Mouse (Mus musculus) ovary, postnatal 14 days (tissue): ENCODE data around the gene Traf1.
A peak's percentile ranks its signal among the peaks of the same experiment; 100 is the strongest.

Experiments
- DNase-seq: peaks from one replicate; pipeline ENCODE4 v3.0.0; 2022; ENCODE audit warnings: low spot score

Traf1 gene

DNA sequence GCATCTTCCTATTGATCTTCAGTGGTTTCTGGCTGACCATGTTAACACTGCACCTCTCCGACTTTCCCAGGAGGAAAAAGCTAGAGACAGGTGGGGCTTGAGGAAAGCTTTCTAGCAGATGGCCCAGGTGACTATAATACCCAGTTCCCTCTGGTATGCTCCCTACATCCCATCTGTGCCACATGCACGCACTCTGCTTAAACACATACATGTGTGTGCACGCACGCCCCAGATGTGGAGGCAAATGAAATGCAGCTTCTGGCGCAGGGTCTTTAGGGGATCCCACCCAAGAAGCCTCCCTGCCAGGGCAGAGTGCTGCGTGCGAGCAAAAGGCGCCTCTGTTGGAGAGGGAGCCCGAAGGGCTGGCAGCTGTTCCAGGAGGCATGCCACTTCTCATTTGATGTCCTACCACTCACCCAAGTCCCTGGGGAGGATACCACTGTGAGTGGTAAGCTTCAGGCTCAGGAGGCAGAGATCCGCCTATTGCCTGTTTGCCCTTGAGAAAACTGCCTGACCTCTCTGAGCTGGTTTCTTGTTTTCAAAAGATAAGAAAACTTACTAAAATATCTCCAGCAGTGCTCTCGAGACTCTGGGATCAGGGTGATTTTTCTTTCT, 20.4 kb downstream of the Traf1 start:
- DNase-seq = no peak

DNA sequence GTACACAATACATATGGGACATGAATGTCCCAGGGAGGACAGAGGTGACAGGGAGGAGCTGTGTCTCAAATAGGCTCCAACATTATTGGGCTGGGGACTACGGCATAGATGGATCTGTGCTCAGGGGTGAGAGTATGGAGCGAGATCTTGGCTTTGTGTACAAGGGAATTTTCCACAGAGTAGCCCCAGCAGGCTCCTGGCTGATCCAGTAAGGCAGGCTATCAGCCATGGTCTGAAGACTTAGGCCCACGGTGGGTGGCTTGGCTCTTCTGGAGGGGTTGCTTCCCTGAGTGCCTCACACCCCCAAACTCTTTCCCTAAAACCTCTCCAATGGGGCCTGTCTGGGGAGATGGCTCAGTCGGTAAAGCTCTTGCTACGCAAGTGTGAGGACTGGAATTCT, 21.3 kb downstream of the Traf1 start:
- no peak for DNase-seq

DNA sequence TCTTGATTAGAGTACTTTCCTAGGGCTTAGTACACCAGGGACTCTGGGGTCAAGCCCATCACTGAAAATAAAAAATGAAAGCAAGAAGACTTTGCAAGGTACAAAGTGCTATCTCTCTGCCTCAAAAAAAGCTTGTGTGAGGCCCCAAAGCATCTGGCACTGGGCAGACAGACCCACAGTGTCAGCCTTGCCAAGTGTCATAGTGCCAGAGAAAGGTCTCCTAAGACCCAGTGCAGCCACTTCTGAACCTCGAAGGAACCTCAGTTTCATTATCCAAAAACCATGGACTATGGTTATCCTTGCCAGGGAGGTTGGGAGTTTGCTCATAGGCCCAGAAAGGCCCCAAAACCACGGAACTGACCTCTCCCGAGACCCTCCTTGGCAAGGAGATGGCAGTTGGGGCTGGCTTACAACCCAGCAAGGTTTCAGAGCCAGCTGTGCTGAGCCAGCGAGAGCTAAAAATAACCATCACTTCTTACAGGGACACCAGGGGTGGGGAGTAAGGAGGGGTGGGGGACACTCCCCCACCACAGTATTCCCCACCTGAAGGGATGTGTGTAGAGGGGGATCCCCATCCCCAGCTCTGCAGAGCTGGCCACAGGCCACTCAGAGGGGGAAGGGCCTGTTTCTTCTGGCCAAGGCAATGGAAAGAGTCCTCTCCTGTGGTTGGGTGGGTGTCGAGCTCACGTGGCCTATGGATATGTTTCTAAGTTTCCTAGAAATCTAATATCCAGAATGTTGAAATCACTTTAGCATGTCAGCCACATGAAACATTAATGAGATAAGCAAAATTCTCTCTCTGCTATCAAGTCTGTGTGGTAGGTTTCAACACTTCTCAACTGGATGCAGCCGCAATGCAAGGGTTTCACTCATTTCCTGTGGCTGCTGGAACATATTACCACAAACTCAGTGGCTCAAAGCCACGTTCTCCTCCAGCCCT, 23.0 kb downstream of the Traf1 start:
- DNase-seq = no peak

DNA sequence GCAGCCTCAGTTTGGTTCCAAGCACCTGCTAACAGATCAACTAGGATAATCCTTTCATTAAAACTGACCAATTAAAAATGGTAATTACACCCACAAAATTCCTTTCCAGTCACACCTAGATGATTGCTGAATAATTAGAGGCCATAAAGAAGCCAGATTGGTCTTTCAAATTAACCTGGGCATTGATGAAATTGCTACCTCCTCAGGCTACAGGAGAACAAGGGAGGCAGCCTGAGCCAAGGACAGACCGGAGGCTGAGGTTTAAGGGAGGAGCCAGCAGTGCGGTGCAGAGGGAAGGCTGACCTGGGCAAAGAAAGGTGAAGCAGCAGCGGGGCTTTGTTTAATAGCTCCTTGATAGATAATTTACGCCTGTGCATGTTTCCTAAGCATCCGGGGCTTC, 24.1 kb downstream of the Traf1 start:
- DNase-seq = no peak

DNA sequence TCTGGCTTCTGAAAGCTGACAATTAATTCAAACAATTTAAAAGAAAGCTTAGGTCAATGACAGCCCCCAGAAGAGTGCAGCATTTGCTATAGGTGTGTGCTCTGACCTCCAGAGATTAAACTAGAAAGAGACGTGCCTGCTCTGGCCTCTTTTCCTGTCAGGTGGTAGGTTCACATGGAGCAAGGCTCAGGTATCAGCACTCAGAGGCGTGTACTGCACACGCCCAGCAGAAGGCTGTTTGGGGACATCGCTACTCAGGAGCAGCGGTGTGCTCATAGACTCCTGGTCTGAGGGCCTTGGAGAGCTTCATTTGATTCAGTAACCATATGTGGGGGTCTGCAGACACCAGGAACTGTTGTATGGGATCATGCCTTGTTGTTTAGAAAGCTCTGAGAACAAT, 34.3 kb downstream of the Traf1 start:
- no peak for DNase-seq

DNA sequence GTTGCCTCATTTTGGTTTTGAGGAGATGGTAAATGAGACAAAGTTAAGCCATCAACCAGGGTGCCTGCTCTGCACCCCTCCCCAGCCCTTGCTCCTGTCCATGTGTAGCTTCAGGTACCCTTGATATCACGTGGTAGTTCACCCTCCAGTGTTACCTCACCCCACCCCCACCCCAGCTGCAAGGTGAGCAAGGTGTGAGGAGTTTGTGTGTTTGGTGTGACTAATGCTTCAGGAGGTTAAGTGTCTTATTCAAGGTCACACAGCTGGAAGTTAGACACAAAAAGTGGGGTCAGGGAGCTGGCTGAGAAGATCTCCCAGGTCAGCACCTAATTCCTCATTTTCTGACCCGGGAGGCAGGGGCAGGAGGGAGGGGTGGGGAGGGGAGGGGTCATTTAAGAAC, 38.8 kb downstream of the Traf1 start:
- no peak for DNase-seq

DNA sequence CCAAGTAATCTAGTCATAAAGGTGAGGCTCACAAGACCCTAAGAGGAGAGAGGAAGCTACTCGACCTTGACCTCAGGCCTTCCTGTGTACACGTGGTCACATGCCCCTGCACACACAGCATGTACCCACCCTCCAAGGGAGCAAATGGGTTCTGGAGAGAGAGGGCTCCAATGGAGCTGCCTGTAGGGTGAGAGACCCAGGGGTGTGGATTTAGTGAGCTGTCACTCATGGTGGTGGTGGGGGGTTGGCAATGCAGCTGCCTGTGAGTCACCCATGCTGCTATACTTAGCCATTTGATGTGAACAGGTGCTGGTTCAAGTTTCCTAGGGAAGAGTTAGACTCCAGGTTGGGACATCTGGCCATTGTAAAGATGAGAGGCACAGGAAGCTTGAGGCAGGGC, 41.4 kb downstream of the Traf1 start:
- DNase-seq = no peak

DNA sequence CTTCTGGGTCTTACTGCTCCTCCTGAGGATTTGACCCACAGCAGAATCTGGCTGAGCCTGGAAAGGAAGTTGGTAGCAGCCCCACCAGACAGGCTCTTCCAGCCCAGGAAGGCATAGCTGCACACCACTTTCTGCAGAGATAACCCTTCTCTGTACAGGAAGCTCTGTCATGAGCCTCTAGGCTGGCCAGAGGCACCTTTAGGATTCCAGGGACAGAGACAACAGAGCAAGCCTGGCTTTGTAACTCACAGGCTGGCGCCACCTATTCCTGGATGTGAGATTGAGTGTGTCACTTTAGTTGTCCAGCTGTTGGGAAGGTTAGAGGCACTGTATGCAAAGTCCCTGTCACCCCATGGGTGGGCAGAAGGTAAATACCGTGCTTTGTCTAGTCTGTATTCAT, 46.5 kb downstream of the Traf1 start:
- DNase-seq = no peak

DNA sequence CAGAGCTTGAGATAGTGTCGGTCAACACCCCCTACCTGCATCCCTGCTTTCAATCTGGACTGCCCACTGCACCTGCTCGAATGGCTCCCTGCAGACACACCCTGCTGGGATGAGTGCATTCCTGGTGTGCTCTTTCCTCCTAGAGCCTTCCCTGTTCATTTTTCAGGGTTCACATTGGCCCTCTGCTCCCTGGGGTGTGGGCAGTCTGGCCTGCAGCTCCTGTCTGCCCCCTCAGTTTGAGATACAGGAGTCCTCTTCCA, 46.8 kb downstream of the Traf1 start:
- DNase-seq = no peak

DNA sequence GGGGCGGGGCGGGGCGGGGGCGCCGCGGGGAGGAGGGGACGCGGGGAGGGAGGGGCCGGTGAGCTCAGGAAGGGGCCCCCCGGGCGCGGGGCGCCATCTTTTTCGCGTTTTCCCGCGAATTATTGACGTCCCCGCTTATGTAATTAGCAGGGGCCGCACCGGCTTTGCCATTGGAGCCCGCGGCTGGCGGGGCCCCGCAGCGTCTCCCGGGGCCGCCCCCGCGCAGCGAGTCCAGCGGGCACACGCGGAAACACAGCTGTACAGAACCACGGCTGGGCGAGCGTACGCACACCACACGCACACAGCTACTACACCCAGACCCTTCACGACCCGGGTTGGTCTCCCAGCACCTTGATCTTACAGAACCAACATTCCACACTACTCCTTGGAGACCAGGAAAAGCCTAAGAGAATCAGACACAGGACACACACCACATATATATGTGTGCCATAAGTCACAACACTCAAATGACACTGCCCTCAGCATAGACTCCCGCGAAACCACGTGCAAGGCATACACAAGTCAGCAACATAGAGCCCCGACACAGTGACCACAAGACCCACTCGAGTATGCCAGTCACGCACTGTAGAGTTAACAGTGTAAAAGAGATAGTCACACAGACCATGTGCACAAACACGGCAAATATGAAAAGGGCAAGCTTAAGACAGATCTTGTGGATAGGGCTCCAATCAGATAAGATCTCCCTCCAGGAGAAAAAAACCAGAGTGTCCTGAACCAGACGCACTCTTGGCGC, 47.3 kb downstream of the Traf1 start:
- DNase-seq = no peak

DNA sequence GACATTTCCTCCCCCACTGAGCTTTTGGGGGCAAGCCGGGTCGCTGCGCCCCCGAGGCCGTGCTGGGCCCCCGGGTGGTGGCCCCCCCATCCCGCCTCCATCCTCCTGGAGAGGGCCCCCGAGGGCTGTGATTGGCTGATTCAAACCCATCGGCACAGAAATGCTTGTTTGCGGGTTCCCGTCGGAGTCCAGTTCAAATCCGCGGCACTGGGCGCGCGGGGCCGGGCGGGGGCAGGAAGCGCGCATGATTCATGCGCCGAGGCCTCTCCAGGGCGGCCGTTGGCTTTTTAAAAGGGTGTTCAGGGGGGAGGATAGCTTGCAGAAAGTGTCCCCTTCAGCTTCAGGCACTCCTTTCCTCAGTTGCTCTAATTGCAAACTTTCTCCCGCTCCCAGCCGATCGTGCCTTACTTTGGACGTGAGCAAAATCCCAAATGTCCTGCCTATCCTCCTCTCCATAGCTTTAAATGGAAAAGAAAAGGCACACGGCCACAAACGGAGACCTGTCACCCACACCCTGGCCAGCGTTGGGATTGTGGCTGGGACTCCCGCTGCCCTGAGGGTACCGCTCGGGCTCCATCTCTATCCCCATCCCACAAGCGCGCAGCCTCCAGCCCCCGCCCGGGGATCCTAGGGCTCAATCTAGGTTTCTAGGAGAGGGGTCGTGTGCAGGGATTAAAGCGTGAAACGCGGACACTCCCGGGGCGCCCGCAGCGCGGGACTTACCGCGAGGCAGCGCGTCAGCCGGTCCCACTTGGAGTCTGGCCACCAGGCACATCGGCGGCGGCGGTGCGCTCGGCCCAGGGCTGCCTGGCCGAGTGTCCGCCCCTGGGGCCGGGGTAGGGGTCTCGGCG, 48.1 kb downstream of the Traf1 start, which contains the start of gene Phf19:
Gene Phf19 (minus strand): TSS at position 809 of the 851 bp plus-strand sequence.
- DNase-seq = no peak

DNA sequence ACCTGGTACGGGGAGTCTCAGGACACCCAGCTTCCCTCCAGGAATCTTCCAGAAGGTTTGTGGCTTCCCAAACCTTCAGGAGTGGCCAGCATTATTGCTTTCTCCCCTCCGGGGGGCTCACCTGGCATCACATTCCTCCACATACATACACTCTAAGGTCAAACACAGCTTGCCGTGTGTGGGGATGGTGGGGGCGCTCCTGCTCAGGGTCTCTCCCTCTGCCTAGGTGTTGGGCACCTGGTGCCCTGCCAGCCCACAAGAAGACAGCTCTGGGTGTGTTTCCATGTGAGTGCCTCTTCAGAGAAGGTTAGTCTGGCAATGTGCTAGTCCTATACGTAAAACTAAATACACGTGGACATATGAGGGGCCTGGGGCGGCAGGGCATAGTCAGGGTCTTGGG, 49.0 kb downstream of the Traf1 start:
- DNase-seq = no peak

DNA sequence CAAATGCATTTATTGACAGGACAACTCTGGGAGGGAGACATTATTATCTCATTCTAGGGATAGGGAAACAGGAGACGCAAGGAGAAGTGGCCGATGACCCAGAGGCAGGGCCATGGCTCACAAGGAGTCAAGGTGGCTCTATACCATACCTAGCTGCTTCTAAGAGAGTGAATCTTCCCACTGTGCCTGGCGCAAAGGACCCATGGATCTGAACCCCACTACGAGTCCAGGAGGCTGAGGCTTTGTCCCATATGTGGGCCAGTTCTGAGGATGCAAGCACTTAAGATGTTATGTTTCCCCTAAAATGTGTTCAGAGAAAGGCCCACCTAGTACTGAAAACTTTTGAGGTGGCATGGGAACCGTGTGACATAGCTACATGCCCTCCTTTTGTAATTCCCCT, 49.7 kb downstream of the Traf1 start:
- no peak for DNase-seq

DNA sequence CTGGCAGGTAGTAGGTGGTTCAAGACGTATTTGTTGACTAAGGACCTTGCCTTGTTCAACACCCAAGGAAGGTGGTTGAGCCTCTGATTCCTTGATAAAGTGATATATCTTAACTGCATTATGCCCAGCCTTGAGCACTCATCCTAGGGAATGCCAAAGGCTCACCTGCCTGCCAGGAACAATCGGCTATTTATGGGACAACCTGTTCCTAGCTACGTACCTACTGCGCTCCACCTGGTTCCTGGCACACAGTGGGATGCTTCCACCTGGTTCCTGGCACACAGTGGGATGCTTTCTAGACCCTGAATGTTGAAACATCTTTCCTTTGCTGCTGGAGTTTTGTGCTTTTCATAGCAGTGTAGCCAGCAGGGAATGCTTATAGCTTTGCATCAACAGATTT, 51.9 kb downstream of the Traf1 start:
- DNase-seq = no peak

DNA sequence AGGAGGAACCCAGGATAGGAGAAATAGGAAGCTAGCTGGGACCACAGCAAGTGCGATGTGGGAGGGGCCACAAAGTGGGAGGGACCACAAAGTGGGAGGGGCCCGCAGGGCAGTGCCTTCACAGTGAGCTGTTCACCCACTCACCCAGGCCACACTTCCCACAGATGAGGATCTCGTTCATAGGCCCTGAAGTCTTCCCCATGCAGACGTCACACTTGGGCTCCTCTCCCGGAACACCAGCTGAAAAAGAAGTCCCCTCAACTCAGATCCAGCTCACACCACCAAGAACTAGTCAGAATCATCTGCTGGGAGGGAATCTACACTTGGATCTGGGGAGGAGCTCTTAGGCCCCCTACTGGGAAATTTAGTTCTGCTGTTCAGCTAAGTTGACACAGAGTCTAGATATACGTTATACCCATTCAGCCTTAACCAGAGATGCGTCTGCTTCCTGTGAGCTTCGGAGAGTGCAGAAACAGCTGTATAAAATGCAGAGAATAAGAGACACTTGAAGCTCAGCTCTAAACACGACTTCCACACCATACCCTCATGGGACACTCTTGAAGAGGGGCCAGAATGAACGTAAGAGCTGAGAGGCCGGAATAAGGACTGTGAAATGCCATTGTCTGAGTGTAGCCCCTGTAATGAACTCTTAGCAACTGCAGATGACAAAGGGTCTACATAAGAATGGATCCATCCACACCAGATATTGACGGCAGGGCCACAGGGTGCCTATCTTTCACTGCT, 54.5 kb downstream of the Traf1 start:
- DNase-seq = no peak

DNA sequence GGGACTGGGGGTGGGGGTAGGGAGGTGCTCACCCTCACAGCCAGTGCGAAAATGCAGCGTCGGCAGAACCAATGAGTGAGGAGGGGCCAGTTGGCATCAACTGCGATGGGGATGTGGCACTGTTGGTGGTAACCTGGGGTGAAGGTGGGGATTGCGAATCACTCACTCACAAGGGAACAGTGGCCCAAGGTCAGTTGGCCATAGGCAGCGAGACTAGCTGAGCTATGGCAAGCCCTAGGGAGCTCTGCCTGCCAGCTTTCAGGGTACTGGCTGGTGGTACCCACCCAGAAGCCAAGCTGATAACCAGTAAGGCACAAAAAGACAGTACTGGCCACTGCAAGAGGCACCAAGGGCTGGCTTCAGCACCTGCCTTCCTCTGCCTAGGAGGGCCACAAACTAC, 55.1 kb downstream of the Traf1 start:
- no peak for DNase-seq

DNA sequence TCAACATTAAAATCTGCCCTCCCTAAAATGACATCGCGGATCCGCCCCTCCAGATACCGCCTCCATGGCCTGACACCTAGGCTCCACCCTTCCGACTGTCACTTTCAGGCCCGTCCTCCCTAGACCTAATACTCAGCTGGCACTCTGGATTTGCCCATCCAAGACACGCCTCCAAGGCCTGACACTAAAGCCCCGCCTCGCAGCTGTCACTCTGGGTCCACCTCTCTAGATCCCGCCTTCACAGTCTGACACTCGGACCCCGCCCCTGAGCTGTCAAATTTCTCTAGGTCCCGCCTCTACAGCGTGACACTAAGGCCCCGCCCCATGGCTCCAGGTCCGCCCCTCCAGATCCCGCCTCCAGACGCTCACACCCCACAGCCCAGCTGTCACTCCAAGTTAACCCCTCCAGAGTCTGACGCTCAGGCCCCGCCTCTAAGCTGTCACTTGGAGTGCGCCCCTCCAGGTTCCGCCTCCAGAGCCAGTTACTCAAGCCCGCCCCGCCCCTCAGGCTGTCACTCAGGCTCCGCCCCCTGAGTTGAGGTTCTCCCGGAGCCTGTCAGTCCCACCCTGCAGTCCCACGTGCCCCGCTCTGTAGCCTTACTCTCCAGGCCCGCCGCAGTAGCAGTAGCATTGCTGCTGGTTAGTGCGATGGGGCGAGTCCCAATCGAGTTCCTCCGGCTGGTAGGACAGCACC, 56.6 kb downstream of the Traf1 start:
- peak; percentile 91 for DNase-seq

DNA sequence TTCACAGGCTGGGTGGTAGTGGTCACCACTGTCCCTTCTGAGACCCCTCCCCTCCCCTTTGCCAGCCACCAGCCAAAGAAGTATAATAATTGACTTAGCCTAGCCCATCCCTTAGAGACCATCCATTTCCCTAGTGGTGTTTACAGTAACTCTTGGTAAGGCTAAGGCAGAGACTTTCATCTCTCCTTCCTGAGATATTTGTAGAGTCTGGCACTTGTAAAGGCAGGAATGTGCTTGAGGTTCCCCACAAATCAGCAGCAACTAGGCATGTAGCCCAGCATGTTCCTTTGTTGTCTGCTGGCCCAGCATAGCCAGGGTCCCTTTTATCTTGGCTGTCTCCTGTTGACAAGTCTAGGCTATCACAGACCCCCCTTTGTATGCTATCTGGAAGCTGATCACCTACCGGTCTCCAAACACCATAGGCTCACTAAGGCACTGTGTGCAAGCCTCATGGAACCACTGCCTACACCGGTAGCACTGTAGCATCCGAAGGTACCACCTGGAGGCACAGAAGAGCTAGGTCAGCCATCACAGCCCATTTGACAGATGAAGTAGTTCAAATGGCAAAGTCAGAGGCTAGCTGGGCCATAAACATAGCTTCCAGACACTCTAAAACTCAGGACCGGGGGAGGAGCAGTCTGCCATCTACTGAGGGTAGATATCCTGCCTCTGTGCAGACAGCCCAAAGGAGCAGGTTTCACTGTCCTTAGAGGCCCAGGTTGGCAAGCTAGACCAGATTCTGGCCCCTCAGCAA, 57.7 kb downstream of the Traf1 start:
- DNase-seq = no peak

DNA sequence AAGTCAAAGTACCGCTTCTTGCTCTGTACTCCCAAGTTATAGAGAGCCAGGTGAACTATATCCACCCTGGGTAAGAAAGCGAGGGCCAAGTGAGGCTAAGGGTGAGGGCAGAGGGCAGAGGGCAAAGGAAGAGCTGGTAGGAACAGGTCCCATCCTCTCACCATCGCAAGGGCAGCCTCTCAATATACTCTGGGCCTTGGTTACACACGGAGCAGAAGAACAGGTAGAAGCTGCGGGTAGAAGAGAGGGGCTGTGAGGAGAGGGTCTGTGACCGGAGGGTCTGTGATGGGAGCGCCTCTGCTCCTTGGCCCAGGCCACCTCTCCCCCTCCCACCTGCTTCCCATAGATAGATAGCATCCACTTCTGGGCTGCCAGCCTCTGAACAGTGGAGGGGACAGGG, 58.4 kb downstream of the Traf1 start:
- no peak for DNase-seq

DNA sequence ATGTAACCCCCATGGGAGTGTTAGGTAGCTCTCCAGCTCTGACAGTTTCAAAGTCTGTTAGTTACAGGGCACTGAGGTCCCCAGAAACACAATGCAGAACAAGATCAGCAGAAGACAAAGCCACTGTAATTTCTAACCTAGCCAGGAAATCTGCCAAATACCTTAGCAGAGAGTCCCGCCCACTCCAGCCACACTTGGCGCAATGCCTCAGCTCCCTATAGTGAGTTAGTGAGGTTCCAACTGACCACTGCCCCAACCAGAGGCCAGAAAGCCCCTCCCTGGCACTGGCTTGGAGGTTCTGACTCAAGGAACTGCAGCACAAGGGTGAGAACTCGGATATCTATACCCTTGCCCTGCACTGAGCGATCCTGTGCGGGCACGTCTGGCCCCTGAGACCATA, 58.8 kb downstream of the Traf1 start:
- no peak for DNase-seq
